Mouse (Mus musculus) neural tube, embryonic 10.5 days (tissue): ENCODE measurements around the gene Plxdc2.
A peak's percentile ranks its signal among the peaks of the same experiment; 100 is the strongest.

Experiments used
- DNase-seq: peaks from one replicate; pipeline ENCODE4 v3.0.0-alpha.2; 2017; ENCODE audit warnings: low spot score; ENCODE audit errors: extremely low spot score

Plxdc2 gene

DNA sequence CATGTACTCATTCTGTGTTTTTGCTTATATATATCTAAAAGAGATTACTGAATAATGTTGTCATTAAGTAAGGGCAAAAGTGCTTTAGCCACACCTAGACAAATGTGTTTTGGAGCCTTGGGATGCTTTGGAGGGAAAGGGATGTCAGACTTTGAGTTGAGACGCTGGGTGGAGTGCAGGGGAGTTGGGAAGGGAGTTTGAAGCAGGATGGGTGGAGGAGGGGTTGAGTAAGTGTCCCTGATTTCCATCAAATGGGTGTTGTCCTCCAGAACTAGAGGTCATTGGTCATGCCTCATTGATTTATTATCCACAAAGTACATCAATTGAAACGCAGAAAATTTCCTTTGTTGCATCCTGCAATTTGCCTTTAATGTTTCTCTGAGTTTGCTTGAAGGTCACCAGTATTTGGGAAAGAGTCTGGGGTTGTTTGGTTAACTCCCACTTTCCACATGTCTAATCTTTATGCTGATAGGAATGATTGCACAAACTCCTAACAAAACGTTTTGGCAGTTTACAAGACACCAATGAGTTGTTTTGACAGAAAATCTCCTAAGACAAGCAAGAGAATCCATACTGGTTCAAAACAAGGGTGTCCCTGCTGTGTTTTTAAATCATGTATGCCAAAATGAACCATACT is 58.4 kb downstream of the Plxdc2 start:
- DNase-seq, result no peak

- DNase-seq, result no peak
Measured at GRCm38 (mm10) chr2:16439030-16439429, 82.9 kb downstream of the Plxdc2 start.

- no peak for DNase-seq
Measured at GRCm38 (mm10) chr2:16442643-16443042, 86.5 kb downstream of the Plxdc2 start.

DNA sequence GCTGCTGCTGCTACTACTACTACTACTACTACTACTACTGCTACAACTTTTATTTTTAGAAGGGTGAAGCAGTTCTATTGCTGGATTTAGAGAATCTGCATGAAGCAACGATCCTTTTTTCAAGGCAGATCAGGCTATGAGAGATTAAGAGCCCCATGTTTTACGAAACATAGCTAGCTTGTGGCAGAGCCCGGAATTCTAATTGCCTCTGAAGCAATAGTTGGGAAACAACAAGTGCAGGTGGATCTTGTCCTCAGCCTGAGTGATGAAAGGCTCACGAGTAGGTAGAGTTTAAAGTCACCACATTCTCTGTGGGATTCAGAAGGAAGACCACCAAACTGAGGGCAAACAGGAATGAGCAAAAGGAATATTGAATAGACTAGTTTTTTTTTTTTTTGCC is 91.8 kb downstream of the Plxdc2 start:
- DNase-seq, result no peak

- peak; percentile 27 for DNase-seq
Measured at GRCm38 (mm10) chr2:16450838-16451665, 94.9 kb downstream of the Plxdc2 start.

GRCm38 (mm10) chr2:16451666-16452009 is 95.5 kb downstream of the Plxdc2 start:
- no peak for DNase-seq

DNA sequence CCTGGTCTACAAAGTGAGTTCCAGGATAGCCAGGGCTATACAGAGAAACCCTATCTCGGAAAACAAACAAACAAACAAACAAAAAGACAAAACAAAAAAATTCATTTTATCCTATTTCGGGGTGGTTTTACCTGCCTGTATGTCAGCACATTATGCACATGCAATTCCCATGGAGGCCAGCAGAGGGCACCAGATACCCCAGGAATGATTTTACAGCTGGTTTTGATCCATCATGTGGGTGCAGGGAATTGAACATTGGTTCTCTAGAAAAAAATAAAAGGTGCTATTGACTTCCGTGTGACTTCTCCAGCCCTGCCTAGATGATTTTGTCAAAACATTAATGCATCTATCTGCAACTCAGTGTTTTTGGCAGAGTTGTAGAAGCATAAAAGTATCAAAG is 96.0 kb downstream of the Plxdc2 start:
- no peak for DNase-seq

DNA sequence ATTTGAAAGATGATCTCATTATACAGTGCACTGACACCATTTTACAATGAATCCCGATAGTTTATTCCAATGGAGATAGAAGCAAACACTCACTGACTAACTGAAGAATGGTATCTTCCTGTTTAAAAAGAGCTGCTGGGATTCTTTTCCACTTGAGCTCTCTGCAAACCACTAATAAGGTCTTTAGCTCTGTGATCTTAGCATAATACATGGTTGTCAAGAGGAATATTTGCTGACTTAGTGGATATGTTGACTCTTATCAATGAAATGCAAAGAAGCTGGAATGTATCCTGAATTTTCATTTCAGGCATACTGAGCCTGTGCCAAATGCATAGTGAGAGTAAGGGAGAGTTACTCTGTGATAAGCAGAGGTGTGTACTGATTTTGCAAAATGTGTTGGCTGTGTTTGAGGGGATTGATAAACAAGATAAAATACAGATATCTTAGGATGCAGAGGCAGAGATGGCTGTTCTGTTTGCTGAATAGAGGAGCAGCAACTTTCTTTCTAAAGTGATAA is 100.2 kb downstream of the Plxdc2 start:
- DNase-seq, result no peak

DNA sequence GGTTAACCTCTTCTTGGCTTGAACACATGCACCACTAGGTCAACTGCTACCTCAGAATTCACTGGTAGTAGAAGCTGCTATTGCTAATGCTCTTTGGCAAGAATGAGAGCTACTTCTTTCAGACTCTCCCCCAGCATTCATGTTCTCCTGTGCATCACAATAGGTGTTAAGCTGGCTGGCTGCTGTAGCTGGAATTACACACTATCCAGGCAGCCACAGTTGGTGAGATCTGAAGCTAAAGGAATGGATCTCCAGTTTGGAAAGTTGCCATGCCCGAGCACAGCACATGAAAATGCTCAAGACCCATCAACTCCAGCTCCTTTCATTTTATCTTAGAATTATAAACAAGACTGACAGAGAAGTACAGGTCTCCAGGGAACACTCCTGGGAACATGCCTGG is 103.4 kb downstream of the Plxdc2 start:
- no peak for DNase-seq

- DNase-seq, result no peak
Measured at GRCm38 (mm10) chr2:16470099-16470498, 114.0 kb downstream of the Plxdc2 start.

DNA sequence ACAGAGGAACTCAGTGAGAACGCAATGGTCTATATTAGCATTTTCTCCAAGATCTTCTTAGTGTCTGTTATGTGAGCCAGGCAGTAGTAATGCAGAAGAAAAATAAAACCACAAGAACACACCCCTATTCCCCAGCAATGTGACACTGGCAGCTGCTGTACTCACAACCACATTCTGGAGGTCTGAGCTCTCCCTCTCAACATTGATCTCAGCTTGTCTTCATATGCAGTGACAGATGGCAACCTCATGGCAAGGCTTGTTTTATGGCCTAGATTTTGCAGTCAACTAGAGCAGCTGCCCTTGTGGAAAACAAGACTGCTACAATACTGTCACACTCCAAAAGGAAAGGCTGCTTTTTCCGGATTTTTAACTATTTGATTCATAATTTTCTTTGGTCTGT is 127.8 kb downstream of the Plxdc2 start:
- DNase-seq, result peak; percentile 17

DNA sequence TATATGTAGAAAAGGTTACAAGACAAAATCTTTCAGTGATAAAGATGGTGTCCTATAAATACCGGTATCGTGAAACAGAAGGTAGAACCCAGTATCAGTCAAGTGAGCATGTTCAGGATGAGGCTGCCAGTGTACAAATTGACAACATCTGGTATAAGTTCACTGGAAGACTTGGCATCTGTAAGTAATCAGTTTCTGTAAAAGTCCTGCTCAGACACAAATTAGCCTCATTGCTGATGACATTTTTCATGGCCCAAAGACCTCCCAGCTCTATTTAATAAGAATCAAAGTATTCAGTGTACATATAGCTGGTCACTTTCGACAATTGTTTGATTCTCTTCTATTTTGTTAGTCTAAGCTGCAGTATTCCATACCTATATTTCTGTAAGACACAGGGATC is 129.9 kb downstream of the Plxdc2 start:
- DNase-seq, result no peak

DNA sequence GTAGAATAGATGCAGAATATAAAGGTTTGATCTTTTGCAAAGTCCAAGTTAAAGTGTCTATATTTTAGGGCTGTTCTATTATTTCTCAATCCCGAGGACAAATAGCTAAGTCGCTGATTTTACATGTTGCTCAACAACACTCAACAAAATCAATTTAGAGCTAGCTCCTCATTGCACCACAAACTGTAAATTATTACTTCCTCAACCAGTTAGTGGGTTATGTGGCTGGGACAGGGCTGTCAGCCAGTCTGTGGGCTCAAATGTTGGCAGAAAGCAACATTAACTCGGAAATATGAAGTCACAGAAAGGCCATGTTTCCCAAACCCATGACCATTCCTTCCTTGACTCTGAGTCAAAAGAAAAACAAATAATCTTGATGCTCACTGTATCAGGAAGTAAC is 135.1 kb downstream of the Plxdc2 start:
- no peak for DNase-seq

- DNase-seq, result no peak
Measured at GRCm38 (mm10) chr2:16502843-16503242, 146.7 kb downstream of the Plxdc2 start.

DNA sequence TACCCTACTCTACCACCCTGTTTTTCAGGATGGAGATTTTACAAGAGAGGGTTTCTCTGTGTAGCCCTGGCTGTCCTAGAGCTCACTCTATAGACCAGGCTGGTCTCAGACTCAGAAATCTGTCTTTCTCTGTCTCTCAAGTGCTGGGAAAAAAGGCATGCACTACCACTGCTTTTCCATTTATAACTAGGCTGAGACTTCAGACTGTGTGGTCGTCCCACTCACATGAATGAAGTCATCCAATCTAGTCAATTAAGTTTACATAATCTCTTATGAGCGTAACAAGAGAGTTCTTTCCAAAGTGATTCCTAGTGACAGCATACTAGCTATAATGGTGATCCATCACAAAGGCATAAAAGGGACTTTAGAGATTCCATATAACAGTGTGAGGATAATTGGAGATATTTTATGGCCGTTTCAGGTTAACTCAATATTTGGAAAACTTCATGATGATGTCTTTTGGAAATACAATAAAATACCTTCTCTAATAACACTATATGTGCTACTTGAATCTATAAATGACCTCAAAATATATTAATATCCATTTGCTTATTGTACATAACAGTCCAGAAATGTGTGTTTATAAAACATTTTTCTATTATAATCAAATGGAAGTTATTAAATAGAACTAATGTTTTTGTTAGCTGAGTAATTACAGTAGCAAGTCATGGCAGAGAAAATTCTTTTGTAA is 151.6 kb downstream of the Plxdc2 start:
- no peak for DNase-seq

GRCm38 (mm10) chr2:16518148-16518547 is 162.0 kb downstream of the Plxdc2 start:
- no peak for DNase-seq

GRCm38 (mm10) chr2:16523427-16523826 is 167.3 kb downstream of the Plxdc2 start:
- DNase-seq, result no peak

GRCm38 (mm10) chr2:16532244-16532643 is 176.1 kb downstream of the Plxdc2 start:
- no peak for DNase-seq

GRCm38 (mm10) chr2:16534566-16534965 is 178.5 kb downstream of the Plxdc2 start:
- no peak for DNase-seq

DNA sequence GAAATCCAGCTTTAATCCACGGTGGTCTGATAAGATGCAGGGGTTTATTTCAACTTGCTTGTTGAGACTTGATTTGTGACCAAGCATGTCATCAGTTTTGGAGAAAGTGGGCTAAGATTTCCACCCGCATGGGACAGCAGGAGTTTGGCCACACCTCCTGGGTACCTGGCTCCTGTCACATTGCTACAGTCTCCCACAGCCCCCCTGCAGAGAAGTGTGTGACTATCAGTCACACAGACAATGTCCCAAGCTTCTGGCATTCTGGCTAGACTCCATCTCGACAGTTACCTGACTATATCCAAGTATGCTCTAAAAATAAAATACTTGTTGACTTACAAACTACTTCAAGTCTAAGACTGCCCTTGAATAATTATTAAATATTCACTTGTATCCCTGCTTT is 185.1 kb downstream of the Plxdc2 start:
- no peak for DNase-seq

- no peak for DNase-seq
Measured at GRCm38 (mm10) chr2:16545207-16545606, 189.1 kb downstream of the Plxdc2 start.

DNA sequence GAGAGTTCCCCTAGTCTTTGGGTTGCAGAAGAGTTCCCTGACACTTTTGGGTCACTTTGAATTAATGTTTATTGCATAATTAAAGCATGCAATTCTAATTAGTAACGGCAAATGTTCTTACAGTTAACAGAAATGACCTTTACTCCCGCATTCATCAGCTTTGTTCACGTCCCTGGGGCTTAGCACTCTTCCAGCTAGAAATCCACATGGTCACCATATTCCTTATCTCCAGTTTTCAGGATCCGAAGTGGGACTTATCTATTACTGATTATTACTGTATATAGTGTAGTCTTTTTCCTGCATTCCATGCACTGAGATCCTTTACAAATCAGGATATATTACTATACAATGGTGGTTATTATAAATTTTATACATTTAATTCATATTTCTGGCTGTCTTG is 203.2 kb downstream of the Plxdc2 start:
- no peak for DNase-seq
